In the genomic region with DNA sequence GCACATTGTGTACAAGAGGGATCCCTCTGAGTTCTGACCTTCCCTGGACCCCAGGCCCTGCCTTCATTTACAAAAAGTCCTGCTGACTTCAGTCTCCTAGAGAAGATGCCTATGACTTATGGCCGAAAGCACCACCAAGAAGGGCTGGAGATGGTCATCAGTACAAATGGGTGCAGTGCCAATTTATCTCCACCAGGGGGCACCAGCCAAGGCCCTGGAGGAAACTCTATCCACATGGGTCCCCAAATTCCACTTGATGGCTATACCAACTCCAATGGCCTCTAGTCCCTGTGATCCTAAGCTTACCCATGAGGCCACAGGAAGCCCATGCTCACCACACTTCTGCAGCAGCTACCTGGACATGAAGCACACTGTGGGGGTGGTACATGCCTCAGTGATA, we compare ENCODE assay signal across 9 mouse cellular contexts.
DNase-seq lines count a peak whose midpoint lies in the region; ATAC-seq lines count a peak whose summit lies in the region.
"Had no signal": no experiment of that assay in that cellular context is flagged by ENCODE, and none has a peak within 500 bp of the region (broad histone marks: within the 10 kb centered on the region; RNA-seq: fewer than 3 reads in every experiment).

No protein-coding gene starts in this region.

- DNase-seq in cerebellum, adult 11 months: peak; percentile 59
- peak; percentile 32 for DNase-seq in ovary, postnatal 36 days (ENCODE audit: low spot score)
- DNase-seq in ovary, adult 18-20 months (ENCODE audit: low spot score): no peak
- DNase-seq in cerebellum, adult 18-20 months: peak; percentile 52 to 66
- peak; percentile 50 for DNase-seq in limb, embryonic 10.5 days (ENCODE audit: low spot score)
- DNase-seq in thymus, postnatal 4 days: peak; percentile 50
- no peak for DNase-seq in retina, embryonic 14.5 days (ENCODE audit: low spot score)

- ATAC-seq in cerebellum, adult (ENCODE audit: insufficient number of reproducible peaks, low FRiP score, low TSS enrichment): no peak

- no peak overlapping the region for H3K27ac ChIP-seq in limb, embryonic 10.5 days

- no peak overlapping the region for H3K4me3 ChIP-seq in limb, embryonic 10.5 days

- WGBS in limb, embryonic 10.5 days: 82% methylated on average over 1 of the region's 1 CpGs

- no peaks in the 10 kb centered on the region for H3K9me3 ChIP-seq in limb, embryonic 10.5 days (replicated peaks)

- peaks cover 64% of the 10 kb centered on the region for H3K4me1 ChIP-seq in limb, embryonic 10.5 days

- no peaks in the 10 kb centered on the region; the same call in 1 of the 2 replicates for H3K27me3 ChIP-seq in limb, embryonic 10.5 days (ENCODE audit: low read depth, poor library complexity, severe bottlenecking)

- H3K36me3 ChIP-seq in limb, embryonic 10.5 days: peaks cover 15% of the 10 kb centered on the region
- H3K36me3 ChIP-seq: G1E had no signal

Comparison
In these comparisons a context has a peak if more than half of its experiments do, and no peak if none do; other contexts are left out.
1. DNase-seq: peak in cerebellum, adult 11 months (single experiment), ovary, postnatal 36 days (single experiment), cerebellum, adult 18-20 months (2 of 2), limb, embryonic 10.5 days (single experiment) and thymus, postnatal 4 days (single experiment); none in ovary, adult 18-20 months (single experiment) and retina, embryonic 14.5 days (single experiment).